Mouse (Mus musculus) left cerebral cortex, postnatal 25 days (tissue): Measurements from ENCODE around the gene Abcb6. TPM values are rescaled to one million over a fixed set of nuclear protein-coding genes. Genes with fewer than 3 reads are reported as not detected.

Experiments
- DNase-seq, 2 experiments: peaks; one replicate each; pipeline ENCODE4 v3.0.0; 2022; ENCODE audit warnings: low spot score in 2 of 2, mixed read lengths in 1 of 2
- intact Hi-C: fragments of 180-260 bp; cut with DNase I; formaldehyde crosslinking; loops from one replicate; pipeline ENCODE4 v1.15.1; 2025
- total RNA-seq, 2 experiments: library from RNA; stranded (reverse); gene quantifications; 2 replicates each; pipeline ENCODE4 v1.2.3; 2021

Gene Abcb6
- total RNA-seq, 2 experiments from 2014 or later, result 22.5 to 24.8 TPM

DNA sequence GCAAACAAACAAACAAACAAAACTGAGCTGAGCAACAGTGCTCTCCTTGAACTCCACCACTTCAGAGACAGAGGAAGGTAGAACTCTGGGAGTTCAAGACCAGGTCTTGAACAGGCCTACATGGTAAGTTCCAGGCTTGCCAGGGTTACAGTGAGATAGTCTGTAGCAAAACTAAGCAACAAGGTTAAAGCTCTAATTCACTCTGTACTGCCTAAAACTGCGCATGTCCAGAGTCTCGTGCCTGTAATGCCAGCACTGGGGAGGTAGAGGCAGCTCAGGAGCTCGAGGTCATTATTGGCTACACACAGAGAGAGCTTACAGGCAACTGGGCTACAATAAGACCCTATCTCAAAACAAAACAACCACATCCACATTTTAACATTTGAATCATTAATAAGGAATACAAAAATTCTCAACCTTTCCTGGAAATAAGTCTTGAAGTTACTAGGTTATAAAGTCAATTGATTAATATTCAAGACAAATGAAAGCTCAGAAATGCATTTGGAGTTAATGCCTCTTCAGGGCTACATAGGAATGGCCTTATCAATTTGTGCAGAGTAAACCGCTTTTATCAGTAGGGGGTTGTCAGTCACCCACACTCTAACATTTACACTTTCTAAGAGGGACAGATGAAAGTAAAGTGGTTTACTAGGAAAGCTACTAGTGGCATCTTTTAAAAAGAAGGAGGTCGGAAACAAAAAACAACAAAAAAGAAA is 20.5 kb downstream of the Abcb6 start:
- no peak for DNase-seq
- intact Hi-C loops, result no loop called here

DNA sequence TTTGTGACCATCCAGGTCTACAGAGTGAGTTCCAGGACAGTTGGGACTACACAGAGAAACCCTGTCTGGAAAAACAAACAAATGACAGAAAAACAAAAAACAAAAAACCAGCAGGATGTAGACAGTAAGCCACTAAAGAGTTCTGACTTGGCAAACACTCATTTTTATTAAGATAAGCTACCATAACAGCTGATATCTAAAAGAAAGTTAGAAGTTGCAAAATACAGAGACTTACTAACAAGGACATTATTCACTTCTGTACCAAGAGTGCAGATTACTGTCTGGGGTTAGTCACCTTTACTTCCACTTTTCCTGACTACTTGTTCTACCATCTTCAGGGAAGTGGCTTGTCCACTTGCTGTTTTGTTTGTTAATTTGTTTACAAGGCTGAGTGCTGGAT is 21.2 kb downstream of the Abcb6 start:
- no peak for DNase-seq
- intact Hi-C loops, result no loop called here

GRCm38 (mm10) chr1:75155837-75156236 is 24.4 kb downstream of the Abcb6 start:
- intact Hi-C loops, result no loop called here

DNA sequence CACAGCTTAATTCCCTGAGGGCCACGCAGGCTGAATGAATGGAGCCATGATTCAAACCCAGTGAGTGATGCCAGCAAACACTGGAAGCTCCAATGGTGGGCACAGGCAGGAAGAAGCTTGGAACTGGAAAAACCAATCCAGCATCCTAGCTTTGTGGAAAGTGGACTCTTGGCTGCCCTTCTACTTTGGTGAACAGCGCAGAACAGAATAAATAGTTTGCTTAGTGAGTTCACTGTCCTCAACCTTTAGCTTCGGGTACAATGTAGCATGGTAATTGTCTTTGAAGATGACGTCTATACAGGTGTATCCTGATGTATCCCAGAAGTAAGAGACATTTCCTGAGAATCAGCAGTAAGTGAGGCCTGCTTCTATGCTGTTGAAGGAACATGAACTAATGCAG is 31.5 kb downstream of the Abcb6 start:
- intact Hi-C loops, result no loop called here

More at GRCm38 (mm10) chr1:75155837-75156236, 24.4 kb downstream of the Abcb6 start:
- no peak for DNase-seq

GRCm38 (mm10) chr1:75147411-75148135 is 32.6 kb downstream of the Abcb6 start:
- DNase-seq, result no peak
- intact Hi-C loops, result no loop called here

More for the DNA sequence above, 31.5 kb downstream of the Abcb6 start:
- DNase-seq, result no peak

DNA sequence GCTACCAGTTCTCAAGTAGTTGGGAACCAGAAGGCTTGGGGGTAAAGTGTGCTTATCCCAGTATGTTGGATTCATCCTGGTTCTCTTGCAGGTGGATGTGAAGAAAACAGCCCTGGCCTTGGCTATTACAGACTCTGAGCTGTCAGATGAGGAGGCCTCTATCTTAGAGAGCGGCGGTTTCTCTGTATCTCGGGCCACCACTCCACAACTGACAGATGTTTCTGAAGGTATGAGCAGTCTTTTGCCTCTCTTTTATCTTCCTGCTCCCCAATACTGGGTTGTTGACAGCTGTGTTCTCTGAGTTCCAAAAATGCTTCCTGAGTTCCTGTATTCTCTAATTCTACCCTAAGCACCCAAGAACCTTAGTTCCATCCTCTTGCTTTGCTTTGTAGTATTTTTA is 34.6 kb downstream of the Abcb6 start:
- intact Hi-C loops, result no loop called here
- no peak for DNase-seq

- DNase-seq, result peak; percentile 96 to 97
- intact Hi-C loops, result loop anchor here (2.0 kb wide), 1 partner anchor 26 kb away; the partner anchor contains the start of gene Zfand2b
Observed at GRCm38 (mm10) chr1:75142301-75143261, 37.6 kb downstream of the Abcb6 start, which contains the start of the genes Cnppd1 and Retreg2. TSS of gene Cnppd1 (minus strand) at chr1:75142711. TSS of gene Retreg2 (plus strand) at chr1:75142778.

DNA sequence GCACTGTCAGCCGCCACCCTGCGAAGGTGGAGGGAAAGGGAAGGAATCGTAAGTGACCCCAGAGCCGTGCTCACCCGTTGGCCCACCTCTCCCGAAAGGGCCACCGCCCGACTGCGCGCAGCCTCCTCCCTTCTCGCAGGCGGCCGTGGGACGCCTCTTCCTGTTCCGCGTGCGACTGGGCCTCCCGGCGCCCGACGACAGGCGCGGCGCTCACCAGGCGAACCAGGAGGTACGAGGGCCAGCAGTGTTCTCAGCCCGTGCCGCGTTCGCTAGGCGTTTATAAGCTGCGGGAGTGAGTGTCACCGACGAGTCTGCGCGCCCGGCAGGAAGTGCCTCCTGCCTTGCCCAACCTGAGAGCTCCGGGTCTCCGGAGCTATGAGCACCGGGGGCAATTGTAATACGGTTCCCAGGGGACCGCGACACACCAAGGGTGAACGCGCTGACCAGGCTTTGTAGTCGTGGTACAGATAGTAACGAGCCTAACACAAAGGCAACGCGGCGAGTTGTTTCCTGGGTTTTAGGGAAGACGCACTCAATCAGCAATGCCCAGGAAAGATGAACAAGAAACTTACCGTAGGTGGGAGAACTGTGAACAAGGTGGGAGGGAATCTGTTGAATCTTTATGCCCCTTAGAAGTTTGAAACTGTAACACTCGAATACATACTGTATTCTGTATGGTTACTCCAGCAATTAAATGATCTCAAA is 38.6 kb downstream of the Abcb6 start:
- intact Hi-C loops, result loop anchor here (2.0 kb wide), 1 partner anchor 27 kb away; the partner anchor contains the start of gene Zfand2b
- peak; percentile 61 to 64 for DNase-seq

- no peak for DNase-seq
- intact Hi-C loops, result no loop called here
Observed at GRCm38 (mm10) chr1:75140601-75141190, 39.5 kb downstream of the Abcb6 start.

DNA sequence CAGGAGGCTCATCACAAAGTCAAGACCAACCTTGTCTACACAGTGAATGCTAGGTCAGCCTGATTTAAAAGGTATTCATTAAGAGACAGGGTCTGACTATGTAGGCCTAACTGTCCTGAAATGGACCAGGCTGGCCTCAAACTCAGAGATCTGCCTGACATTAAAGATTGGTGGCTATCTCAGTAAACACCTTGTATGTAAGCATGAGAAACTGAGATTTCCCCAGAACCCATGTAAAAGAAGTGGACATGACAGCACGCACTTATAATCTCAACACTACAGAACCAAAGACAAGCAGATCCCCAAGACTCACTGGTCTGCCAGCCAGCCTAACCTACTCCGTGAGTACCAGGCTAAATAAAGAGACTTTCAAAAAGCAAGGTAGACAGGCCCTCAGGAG is 41.7 kb downstream of the Abcb6 start:
- DNase-seq, result no peak
- intact Hi-C loops, result no loop called here

DNA sequence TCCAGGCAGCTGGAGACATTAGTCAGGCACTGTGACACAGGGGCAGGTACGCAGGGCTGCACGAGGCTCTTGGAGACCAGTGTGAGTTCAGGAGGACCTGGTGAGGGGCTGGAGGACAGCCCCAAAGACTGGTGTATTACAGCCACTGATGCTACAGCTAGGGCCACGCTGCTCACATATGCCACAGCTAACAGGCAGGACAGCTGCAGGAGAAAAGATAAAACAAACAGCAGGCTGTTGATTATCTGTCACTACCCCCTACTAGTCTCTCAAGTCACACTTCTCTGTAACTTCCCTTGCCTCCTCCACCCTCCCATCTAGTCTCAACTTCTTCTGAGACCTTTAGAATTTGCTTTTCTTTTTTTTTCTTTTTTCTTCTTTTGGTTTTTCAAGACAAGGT is 43.5 kb downstream of the Abcb6 start:
- intact Hi-C loops, result no loop called here

DNA sequence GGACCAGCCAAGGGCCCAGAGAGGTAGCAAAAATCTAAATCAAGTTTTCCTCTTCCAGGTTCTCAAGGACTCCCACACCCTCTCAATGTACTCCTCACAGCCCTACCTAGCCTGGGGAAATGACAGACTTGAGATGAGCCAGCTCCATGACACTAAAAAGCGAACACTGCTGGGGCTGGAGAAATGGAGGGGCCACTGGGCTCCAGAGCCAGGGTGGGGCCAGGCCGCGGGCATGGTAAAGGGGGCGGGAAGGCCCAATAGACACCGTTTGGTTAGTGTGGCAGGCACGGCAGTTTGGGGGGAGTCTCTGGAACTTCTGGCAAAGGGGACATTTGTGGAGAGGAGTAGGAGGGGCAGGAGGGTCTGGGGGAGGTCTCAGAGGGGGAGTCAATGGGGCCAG is 43.9 kb downstream of the Abcb6 start:
- intact Hi-C loops, result no loop called here
- no peak for DNase-seq

More for the DNA sequence above, 43.5 kb downstream of the Abcb6 start:
- DNase-seq, result no peak

- intact Hi-C loops, result no loop called here
Observed at GRCm38 (mm10) chr1:75133421-75134207, 46.6 kb downstream of the Abcb6 start, which contains the start of gene Slc23a3. TSS of gene Slc23a3 (minus strand) at chr1:75133890.

GRCm38 (mm10) chr1:75128641-75129040 is 51.6 kb downstream of the Abcb6 start:
- intact Hi-C loops, result no loop called here
- peak in 1 of 2 experiments; percentile 68 for DNase-seq

More at GRCm38 (mm10) chr1:75133421-75134207, 46.6 kb downstream of the Abcb6 start, which contains the start of gene Slc23a3:
- peak in 1 of 2 experiments; percentile 48 for DNase-seq

- DNase-seq, result no peak
- intact Hi-C loops, result no loop called here
Observed at GRCm38 (mm10) chr1:75125418-75125817, 54.8 kb downstream of the Abcb6 start.

GRCm38 (mm10) chr1:75124346-75125321 is 55.6 kb downstream of the Abcb6 start, which contains the start of gene Nhej1:
TSS of gene Nhej1 (minus strand) at chr1:75125200.
- intact Hi-C loops, result no loop called here
- peak; percentile 90 to 91 for DNase-seq
